Mouse (Mus musculus): ENCODE data around the gene Dgkh.

GRCm38 (mm10) chr14:78658697-78659096, 73.9 kb downstream of the Dgkh start:
- TF ChIP-seq CTCF (IDR thresholded peaks at IDR 0.05) (no peak), EP300 (IDR thresholded peaks at IDR 0.05) (no peak)

Measured in lung, postnatal 0 days (tissue).